Mouse (Mus musculus) T-helper 2 cell (primary cell): ENCODE measurements around the gene Igsf23.
"Not testable (repeated sequence)": the region's sequence is repeated elsewhere in the genome, so short reads cannot be mapped to it uniquely, and the experiment has no call there.

Experiments used
- in situ Hi-C: fragments of 300-600 bp; cut with MboI, MseI; formaldehyde crosslinking; loops from one replicate; pipeline ENCODE4 v1.15.1; 2025; ENCODE audit warnings: high pct_unique_total_duplicates

Igsf23 gene

DNA sequence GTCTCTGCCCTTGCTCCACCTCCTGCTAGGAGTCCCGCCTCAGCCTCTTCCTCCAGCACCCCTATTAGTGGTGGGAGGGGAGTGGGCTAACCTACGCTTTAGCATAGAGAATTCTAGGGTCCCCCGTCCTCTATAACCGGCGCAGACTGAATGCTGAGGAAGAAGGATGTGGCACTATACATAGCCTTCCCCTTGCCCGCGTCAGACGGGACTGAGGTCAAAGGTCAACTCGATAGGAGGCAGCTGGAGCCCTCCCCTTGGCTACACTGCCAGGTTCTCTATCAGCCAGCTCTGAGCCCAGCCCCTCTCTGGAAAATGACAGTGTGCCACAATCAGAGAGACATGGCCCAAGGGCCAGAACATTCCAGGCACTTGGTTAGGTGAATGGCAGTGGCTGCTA, at the start of gene Igsf23:
Gene Igsf23, minus strand, starts transcription at position 168 of the 400 bp plus-strand sequence.
- in situ Hi-C loops = loop anchor here (10.0 kb wide), 1 partner anchor 136 kb away; no protein-coding TSS in a partner anchor

DNA sequence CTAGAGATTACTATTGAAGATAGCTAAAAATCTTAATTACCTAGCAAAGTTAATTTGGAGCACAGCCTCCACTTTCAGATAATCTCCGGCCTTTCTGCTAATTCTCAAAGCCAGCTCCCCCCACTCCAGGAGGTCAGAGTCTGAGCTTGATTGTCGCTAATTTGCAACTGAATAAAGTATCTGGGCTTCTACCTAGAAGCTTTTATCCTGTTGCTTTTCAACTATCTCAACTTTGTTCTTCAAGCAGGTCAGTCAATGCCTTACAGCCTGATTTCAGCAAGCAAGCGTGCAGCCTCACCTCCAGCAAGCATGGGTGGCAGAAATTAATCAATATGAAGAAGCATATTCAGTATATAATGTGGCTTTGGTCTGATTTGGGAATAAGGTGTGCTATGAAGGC, 46.2 kb upstream of the Igsf23 start:
- in situ Hi-C loops = not testable (repeated sequence)

DNA sequence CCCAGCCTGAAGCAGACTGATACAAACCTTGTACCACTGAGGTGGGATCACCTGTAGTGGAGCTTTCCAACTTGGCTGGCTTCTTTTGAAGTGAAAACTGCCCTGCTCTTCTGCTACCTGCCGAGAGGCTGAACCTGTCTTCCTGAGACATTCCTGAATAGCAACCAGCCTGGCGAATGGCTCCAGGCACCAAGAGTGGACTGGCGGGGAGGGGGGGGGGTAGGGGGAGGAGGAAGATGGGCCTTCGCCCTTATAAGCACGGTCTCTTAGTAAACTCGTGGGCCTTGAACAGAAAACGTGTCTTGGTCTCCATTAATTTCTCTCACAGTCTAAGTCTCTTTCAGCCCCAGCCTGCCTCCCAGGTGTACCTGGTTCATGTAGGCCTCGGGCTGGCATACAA, 40.6 kb upstream of the Igsf23 start, which contains the start of gene Nlrp9b:
Gene Nlrp9b, plus strand, starts transcription at position 301 of the 400 bp plus-strand sequence.
- in situ Hi-C loops = not testable (repeated sequence)

DNA sequence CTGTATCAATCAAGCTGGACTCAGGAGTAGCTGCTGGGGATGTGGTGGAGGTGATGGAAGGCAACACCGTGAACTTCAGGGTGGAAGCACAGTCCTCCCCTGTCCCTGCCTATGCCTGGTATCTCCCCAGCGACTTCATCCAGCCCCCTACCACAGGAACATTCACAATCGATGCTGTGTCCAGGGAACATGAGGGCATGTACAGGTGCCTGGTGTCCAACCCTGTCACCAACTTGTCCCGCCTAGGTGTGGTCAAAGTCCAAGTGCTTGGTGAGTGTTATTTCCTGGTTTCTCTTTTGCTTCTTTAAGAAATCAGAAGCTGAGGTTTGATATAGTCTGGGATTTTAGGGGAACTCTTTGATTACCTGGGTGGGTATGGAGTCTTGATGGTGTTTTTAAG, 21.0 kb upstream of the Igsf23 start:
- in situ Hi-C loops = no loop called here

DNA sequence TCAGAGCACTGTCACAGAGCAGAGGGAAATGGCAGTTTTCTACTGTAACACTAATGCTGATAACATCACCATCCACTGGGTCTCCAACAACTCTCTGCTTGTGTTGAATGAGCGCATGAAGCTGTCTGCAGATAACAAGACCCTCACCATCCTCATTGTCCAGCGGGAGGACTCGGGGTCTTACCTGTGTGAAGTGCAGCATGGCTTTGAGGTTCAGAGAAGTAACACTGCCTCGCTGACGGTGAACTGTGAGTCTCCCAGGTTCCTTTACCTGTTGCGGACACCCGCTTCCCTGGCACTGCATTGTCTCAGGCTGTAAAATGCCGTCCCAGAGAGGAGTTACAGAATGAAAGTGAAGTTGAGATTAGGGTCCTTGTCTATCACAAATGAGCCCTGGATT, 19.6 kb upstream of the Igsf23 start:
- in situ Hi-C loops = no loop called here

DNA sequence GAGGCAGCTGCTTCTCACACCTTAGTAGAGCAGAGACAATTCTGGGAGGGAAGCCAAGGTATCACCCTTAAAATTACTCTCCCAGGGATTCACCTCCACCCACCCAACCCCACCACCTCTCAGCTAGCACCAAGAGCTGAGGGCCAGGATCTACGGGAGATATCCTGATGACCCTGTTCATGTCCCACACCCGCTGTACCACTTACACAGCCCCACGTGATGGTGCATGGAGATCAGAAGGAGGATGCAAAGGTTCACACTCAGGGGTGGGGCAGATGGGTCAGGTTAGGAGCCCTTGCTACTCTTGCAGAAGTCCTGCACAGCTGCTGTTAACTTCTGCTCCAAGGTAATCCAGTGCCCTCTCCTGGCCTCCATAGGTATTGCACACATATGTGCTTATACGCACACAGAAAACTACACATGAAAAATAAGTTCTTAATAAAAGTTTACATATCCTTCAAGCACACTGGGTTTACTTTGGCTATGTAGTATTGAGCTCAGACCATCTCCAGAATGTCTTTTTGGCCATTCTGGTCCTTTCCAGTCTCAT, 19.1 kb upstream of the Igsf23 start:
- in situ Hi-C loops = no loop called here

DNA sequence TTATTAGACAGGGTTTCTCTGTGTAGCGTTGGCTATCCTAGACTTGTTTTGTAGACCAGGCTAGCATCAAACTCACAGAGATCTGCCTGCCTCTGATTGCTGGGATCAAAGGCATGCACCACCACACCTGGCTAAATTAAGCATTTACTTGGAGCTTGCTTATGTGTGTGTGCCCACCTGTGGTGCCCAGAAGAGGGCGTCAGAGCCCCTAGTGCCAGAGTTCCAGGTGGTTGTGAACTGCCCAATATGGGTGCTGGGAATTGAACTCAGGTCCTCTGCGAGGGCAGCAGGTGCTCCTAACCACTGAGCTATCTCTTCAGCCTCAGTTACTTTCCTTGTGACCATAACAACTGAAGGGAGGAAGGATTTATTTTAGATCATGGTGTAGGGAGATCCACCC, 18.6 kb upstream of the Igsf23 start:
- in situ Hi-C loops = no loop called here

DNA sequence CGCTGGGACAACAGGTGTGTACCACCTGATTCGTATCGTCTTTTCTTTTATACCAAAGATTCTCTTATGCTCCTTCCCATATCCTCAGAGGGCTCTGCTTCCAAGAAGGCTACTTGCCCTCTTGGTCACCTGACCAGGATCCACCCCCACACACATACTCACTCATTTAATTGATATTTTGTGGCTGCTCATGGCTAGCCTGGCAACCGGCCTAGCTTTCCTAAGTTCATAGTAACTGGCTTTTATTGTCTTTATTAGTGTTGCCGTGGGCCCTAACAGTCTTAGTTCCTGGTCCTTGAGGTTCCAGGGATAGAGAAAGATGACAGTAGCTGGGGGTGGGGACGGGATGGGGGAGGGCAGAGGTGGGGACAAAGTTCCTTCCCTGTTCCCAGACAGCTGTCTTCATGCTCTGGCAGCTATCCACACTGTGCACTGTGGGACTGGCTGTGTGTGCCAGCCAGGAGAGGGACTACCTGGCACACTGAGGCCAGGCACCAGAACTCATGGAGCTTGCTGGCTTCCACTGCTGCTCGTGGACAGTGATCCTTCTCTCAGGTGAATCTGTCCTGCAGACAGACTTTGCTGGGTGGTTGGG, 14.5 kb upstream of the Igsf23 start, which contains the start of gene Ceacam20:
Gene Ceacam20, plus strand, starts transcription at position 428 of the 595 bp plus-strand sequence.
- in situ Hi-C loops = no loop called here

DNA sequence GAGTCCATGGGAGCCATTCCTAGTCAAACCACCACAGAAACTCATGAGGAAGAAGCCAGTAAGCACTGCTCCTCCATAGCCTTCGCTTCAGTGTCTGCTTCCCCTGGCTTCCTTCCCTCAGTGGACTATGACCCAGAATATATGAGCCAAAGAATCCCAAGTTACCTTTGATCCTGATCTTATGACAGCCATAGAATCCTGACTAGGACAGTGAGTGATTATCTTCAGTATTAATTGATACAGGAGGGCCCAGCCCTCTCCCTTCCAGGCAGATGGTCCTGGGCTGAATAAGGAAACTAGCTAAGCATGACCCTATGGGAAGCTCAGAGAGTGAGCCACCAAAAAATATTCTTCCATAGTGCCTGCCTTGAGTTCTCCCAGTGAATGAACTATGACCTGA, 11.9 kb upstream of the Igsf23 start:
- in situ Hi-C loops = no loop called here

DNA sequence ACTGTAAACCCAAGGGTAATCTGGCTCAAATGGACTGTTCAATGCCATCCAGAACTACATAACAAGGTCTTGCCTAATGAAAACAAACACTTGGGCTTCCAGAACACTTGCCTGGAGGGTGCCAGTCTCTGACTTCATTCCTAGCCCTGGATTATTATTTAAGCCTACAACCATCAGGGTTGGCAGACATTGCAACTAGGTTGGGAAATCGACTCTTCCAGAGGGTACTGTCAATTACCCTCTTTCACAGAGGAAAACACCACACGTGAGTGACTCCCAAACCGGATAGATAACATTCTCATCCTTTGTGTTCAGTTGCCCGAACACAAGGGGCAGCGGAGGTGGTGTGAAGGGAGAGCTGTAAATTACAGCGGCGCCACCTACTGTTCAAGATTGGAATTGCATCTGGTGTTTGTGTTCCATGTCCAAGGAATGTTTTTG, 5.8 kb upstream of the Igsf23 start:
- in situ Hi-C loops = loop anchor here (5.0 to 10.0 kb wide), 2 partner anchors 44 to 142 kb away; no protein-coding TSS in a partner anchor

DNA sequence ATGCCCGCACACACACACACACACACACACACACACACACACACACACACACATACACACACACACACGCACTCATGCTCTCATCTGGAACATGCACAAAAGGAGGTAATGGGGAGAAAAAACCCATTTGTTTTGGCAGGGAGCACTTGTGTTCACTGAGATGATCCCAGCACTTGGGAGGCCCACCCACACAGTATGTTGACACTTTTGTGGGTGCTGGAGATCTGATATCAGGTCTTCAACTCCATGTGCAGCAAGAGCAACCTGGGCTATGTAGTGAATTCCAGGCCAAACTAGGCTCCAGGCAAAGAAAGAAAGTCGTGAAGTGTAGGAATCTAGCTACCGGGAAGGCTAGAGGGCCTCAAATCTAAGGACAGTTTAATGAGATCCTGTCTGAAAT, 5.3 kb upstream of the Igsf23 start:
- in situ Hi-C loops = loop anchor here (5.0 to 10.0 kb wide), 2 partner anchors 44 to 141 kb away; no protein-coding TSS in a partner anchor

DNA sequence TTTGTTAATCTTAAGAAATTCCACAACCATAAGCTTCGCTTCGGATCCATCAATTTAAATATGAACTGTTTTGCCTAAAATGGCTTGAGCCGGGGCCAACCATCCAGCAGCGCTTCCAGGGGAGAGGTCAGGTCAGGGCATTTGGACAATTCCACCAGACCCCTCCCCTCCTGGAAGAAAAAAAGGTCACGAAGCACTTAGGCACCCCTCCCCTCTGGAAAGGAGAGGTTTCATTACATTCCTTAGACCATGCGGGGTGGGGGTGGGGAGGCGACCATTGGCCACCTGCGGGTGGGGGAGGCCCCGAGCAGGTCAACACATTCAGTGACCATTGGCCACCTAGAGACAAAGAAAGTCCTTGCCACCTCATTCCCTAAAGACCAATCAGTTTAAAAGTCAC, 2.5 kb upstream of the Igsf23 start:
- in situ Hi-C loops = loop anchor here (10.0 kb wide), 1 partner anchor 138 kb away; no protein-coding TSS in a partner anchor

DNA sequence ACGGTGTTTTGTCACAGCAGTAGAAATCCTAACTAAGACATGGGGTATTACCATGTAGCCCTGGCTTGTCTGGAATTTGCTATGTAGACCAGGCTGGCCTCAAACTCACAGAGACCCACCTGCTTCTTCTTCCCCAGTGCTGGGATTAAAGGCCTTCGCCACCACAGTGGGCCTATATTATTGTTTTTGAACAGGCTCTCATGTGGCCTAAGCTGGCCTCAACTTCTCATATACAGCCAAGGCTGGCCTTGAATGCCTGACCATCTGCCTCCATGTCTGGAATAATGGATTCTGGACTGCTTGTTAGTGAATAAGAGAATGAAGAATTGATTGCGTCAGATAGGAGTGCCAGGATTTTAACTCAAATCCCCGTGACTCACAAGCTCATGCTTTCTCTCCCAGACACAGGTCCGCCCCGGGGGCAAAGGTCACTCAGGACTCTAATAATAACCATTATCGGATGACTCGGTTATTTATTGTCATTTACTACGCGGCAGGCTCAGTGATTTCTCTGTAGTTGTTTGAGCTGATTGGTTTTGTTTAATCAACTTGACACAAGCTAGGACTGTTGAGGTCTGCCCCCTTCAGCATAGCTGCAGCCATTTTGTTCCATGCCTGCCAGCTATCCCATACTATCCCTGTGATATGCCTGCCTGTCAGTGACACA, 1.9 kb upstream of the Igsf23 start:
- in situ Hi-C loops = loop anchor here (10.0 kb wide), 1 partner anchor 138 kb away; no protein-coding TSS in a partner anchor

DNA sequence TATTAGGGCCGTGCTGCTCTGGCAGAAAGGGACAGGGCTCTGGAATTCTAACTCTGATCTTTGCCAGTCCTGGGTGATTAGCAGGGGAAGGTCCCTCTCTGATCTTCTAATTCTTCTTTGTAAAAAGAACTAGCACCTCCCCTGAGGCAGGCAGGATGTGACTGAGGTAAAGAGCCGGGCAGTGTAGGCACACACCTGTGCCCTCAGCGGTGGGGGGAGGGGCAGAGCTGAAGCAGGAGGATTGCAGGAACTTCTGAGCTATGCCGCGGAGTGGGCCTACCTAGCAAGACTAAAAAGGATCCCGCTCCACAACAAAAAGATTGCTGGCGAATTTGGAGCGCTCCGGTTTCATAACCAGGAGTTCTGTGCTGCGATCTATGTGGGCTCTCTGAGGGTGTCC, 560 bp downstream of the Igsf23 start:
- in situ Hi-C loops = loop anchor here (10.0 to 25.0 kb wide), 2 partner anchors 135 to 938 kb away; partner anchors contain the start of genes Foxa3, Irf2bp1 and Sympk

DNA sequence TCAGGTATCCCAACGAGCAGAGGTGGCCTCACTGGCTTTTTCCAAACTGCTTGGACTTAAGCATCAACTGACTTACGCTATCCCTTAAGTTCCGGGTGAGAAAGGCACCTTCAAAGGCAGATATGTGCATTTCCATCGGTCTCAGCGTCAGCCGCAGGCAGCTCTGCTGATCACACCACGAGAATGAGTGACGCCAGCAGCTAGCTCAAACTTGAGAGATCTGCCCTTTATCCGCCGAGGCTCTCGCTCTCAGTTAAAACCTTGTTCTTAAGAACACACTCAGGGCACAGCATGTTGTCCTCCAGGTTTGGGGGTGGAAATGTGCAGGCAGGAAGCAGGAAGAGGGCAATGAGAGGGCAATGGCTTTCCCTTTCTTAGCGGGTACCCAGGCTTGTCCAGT, 1.6 kb downstream of the Igsf23 start:
- in situ Hi-C loops = loop anchor here (25.0 kb wide), 1 partner anchor 937 kb away; the partner anchor contains the start of genes Foxa3, Irf2bp1 and Sympk

DNA sequence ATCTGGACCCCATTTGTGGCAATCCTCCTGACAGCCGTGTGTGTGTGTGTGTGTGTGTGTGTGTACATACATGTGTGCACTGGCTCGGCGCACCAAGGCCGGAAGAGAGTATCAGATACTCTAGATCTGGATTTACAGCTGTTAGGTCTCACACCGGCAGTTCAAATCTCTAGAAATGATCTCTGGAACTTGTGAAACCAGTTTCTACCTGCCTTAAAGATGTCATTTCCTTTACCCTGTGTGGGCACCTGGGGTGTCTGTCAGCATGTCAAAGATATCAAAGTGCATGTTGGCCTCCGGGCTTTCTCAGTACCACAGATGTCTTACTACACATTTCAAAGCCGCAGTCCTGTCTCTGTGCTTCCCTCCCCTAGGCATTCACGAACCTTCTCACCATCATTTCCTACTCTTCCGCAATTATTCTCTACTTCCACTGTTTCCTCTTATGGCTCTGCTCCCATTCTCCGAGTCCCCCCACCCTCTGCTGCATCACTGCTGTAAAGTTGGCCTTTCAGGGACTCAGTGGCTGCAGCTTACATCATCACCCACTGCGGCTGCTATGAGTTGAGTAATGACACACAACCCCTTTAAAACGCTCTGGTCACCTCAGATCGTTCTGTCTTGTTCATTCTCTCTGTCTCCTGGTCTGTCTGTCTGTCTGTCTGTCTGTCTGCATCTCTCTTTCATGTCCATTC, 4.6 kb downstream of the Igsf23 start:
- in situ Hi-C loops = loop anchor here (25.0 kb wide), 1 partner anchor 934 kb away; the partner anchor contains the start of genes Foxa3, Irf2bp1 and Sympk

DNA sequence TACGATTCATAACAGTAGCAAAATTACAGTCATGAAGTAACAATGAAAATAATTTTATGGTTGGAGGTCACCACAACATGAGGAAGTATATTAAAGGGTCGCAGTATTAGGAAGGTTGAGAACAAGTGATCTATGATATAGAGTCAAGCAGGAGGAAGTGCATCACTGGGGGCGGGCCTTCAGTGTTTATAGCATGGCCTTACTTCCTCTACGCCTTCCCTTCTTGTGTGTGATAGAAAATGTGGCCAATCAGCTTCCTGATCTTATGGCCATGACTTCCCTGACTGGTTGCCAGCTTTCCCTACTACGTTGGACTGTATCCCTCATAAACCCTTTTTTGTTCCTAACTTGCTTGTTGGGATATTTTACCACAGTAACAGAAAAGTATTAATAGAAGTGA, 5.4 kb downstream of the Igsf23 start:
- in situ Hi-C loops = loop anchor here (25.0 kb wide), 1 partner anchor 933 kb away; the partner anchor contains the start of genes Foxa3, Irf2bp1 and Sympk

DNA sequence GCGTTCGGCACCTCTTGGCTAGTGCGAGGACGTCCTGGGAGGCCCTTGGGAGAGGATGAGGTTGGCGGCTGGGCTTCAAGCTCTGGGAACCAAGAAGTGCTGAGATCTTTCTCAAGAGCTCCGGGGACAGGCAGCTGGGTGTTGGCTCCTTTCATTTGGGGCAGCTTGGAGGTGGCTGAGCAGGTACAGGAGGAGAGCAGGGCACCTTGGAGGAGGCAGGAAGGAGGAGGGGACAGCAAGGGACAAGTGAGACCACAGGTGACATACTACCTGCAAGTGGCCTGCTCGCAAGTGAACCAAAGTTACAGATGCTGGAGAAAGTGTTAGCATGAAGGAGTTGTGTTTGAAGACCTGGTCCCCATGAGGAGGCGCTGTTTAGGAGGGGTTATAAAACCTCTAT, 5.8 kb downstream of the Igsf23 start:
- in situ Hi-C loops = loop anchor here (25.0 kb wide), 1 partner anchor 932 kb away; the partner anchor contains the start of genes Foxa3, Irf2bp1 and Sympk

DNA sequence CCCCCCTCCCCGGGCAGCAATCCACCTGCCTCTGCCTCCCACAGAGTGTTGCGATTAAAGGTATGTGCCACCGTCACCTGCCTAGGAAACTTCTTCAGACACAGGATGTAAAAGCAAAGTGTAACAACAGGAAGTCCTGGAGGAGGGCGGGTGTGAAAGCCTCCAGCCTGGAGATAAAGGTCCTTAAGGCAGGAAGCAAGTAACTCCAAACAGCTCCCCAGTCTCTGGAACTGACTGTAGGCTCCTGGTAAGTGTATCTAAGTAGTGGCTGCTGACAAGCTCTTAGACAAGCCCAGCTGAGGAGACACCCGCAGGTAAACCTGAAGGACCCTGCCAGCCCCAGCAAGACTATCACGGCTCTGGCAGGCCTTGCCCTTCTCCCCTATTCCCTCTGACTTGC, 10.3 kb downstream of the Igsf23 start:
- in situ Hi-C loops = loop anchor here (25.0 kb wide), 1 partner anchor 928 kb away; the partner anchor contains the start of genes Foxa3, Irf2bp1 and Sympk

DNA sequence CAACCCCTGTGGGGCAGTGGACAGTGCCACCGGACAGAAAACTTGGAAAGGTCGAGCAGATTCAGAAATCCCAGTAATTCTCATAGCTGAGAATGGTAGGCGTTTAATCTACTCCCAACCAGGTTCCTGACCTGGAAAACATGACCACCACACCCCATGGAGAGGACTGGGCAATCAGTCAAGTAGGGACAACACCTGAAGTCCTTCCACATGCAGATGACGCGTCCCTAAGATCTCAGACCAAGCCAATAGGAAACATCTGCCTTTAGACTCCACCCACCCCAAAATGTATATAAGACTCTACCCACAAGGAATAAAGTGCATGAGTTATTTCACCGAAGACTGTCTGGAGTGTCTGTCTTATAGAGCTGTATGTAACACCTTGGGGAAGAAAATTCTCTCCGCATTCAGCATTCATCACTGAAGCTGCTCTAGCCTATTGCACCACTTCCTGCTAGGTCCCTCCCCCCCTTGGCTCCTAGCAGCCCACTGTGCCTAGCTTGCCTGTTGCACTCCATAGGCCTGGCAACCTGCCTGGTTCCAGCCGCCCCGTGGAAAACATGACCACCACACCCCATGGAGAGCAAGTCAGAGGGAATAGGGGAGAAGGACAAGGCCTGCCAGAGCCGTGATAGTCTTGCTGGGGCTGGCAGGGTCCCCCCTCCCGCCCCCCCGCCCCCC, 10.9 kb downstream of the Igsf23 start:
- in situ Hi-C loops = loop anchor here (25.0 kb wide), 1 partner anchor 927 kb away; the partner anchor contains the start of genes Foxa3, Irf2bp1 and Sympk
